Mouse (Mus musculus) midbrain, postnatal 0 days (tissue): Measurements from ENCODE around the gene Gpr108. TPM values are rescaled to one million over a fixed set of nuclear protein-coding genes. Genes with fewer than 3 reads are reported as not detected.
A peak's percentile ranks its signal among the peaks of the same experiment; 100 is the strongest.

ENCODE experiments used
- ATAC-seq: fragments of 200-750 bp; cut with Nextera tagmentation; 2 replicates; pipeline ENCODE4 v1.8.0; 2017; ENCODE audit warnings: moderate number of reproducible peaks, mild to moderate bottlenecking, moderate TSS enrichment, moderate library complexity; ENCODE audit not compliant: low FRiP score
- DNase-seq: peaks from one replicate; pipeline ENCODE4 v3.0.0-alpha.2; 2015; ENCODE audit warnings: low spot score
- H3K27ac ChIP-seq: fragments of 300-500 bp; sonication (generic); 2 replicates; pipeline ENCODE4 v1.5.1; 2014; ENCODE audit warnings: low read depth, mild to moderate bottlenecking, low read length, mixed read lengths
- H3K27me3 ChIP-seq: fragments of 300-500 bp; sonication (generic); 2 replicates; pipeline ENCODE4 v1.6.1; 2014; ENCODE audit warnings: low read length, control low read depth, mixed read lengths; ENCODE audit not compliant: insufficient read depth
- H3K36me3 ChIP-seq: fragments of 300-500 bp; sonication (generic); 2 replicates; pipeline ENCODE4 v1.6.1; 2014; ENCODE audit warnings: low read length, control low read depth, mixed read lengths; ENCODE audit not compliant: insufficient read depth
- H3K4me1 ChIP-seq: fragments of 300-500 bp; sonication (generic); 2 replicates; pipeline ENCODE4 v1.6.1; 2014; ENCODE audit warnings: mild to moderate bottlenecking, control low read depth, antibody characterized with exemption, low read length, mixed read lengths; ENCODE audit not compliant: insufficient read depth
- H3K4me2 ChIP-seq: fragments of 300-500 bp; sonication (generic); 2 replicates; pipeline ENCODE4 v1.6.1; 2014; ENCODE audit warnings: low read depth, mild to moderate bottlenecking, low read length, mixed read lengths; ENCODE audit not compliant: poor library complexity, severe bottlenecking
- H3K4me3 ChIP-seq: fragments of 300-500 bp; sonication (generic); 2 replicates; pipeline ENCODE4 v1.5.1; 2014; ENCODE audit warnings: low read depth, mild to moderate bottlenecking, low read length, moderate library complexity
- H3K9ac ChIP-seq: fragments of 300-500 bp; sonication (generic); replicated peaks from 2 replicates; pipeline ENCODE4 v1.6.1; 2014; ENCODE audit warnings: mild to moderate bottlenecking, low read length, moderate library complexity, mixed read lengths; ENCODE audit not compliant: poor library complexity, severe bottlenecking
- H3K9me3 ChIP-seq: fragments of 300-500 bp; sonication (generic); 2 replicates; pipeline ENCODE4 v1.6.1; 2016; ENCODE audit warnings: low read length, control low read depth
- CTCF ChIP-seq: IDR thresholded peaks from 2 replicates; pipeline ENCODE4 v1.5.1; 2016; ENCODE audit warnings: antibody characterized with exemption, mild to moderate bottlenecking
- WGBS: fragments of 180-500 bp; shearing (Covaris S2); extraction: QIAGEN DNeasy Blood & Tissue Kit; methylation state at CpG from one replicate; pipeline ENCODE4 v1.1.7; 2014; 5-methylcytosine and 5-hydroxymethylcytosine counted together
- polyA plus RNA-seq: library from polyadenylated mRNA; unstranded; fragments of >200 nt; fragmentation: Nextera tagmentation; extraction: Ambion mirVana; gene quantifications from 2 replicates; pipeline ENCODE4 v1.2.1, GENCODE M21; 2015
- total RNA-seq: library from RNA; depleted of rRNA; stranded (reverse); fragments of >200 nt; gene quantifications from 2 replicates; pipeline ENCODE4 v1.2.3, GENCODE M21; 2014

Gene Gpr108
- total and polyA plus RNA-seq, 2 experiments from 2014 or later, result 19.2 to 23.1 TPM

GRCm38 (mm10) chr17:57275997-57276351 is 27.7 kb upstream of the Gpr108 start:
- H3K27me3 ChIP-seq, result 0 out of 2 replicates have a peak, but pooled peaks cover 7% of the 10 kb centered on the region
- peak overlapping the region; percentile 80 for H3K4me2 ChIP-seq
- H3K4me3 ChIP-seq, result peak overlapping the region; percentile 52
- H3K36me3 ChIP-seq, result no peaks in the 10 kb centered on the region
- ATAC-seq (peak; percentile 45; the same call in 1 of the 2 replicates), DNase-seq (peak; percentile 5)
- H3K9me3 ChIP-seq, result no peaks in the 10 kb centered on the region
- 0 out of 2 replicates have a peak, but pooled peaks cover 2% of the 10 kb centered on the region for H3K4me1 ChIP-seq
- peak overlapping the region; percentile 52; the same call in 1 of the 2 replicates for H3K9ac ChIP-seq
- 3% methylated on average over 13 of the region's 13 CpGs for WGBS
- no peak overlapping the region for H3K27ac ChIP-seq
- no peak for TF ChIP-seq CTCF

DNA sequence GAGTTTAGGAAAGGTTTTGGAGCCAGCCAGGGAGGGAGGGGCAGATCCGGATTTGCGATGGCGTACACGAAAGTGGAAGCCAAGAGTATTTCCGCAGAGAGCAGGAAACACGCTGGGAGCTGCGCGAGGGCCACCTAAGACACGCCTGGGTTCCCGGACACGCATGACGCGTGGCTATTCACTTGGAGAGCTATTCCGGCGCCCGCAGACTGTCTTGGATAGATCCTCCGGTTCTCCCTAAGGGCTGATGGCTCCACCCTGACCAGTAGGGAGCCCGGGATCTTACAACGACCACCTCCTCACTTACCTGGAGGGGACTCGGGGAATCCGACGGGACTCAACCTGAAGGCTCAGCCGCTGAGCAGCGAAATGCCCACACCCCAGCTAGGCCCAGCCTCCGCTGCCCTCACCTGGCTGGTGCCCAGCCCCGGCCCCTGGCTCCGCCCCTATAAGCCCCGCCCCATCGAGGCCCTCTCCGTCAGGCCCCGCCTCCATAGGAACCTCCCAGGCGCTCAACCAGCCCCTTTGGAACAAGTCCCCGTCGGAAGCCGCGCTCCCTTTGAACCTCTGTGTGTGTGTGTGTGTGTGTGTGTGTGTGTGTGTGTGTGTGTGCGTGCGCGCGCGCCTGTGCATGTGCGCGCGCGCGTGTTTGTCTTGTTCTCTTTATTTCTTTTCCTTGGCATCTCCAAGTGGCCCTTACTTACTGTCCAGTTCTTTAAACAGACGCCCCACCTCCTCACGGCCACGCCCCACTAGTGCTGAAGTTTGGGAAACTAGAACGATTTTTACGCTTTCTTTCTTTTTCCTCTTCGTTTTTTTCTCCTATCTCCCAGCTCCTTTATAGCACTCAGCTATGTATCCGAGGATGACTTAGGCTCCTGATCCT is 27.1 kb upstream of the Gpr108 start:
- H3K4me3 ChIP-seq, result peak overlapping the region; percentile 52
- H3K4me2 ChIP-seq, result peak overlapping the region; percentile 80
- no peaks in the 10 kb centered on the region for H3K9me3 ChIP-seq
- DNase-seq (peak; percentile 59), ATAC-seq (peak; percentile 70)
- H3K4me1 ChIP-seq, result 0 out of 2 replicates have a peak, but pooled peaks cover 2% of the 10 kb centered on the region
- 2% methylated on average over 41 of the region's 53 CpGs for WGBS
- H3K27me3 ChIP-seq, result 0 out of 2 replicates have a peak, but pooled peaks cover 7% of the 10 kb centered on the region
- TF ChIP-seq CTCF, result no peak
- H3K36me3 ChIP-seq, result no peaks in the 10 kb centered on the region
- peak overlapping the region; percentile 52 for H3K9ac ChIP-seq
- H3K27ac ChIP-seq, result no peak overlapping the region

DNA sequence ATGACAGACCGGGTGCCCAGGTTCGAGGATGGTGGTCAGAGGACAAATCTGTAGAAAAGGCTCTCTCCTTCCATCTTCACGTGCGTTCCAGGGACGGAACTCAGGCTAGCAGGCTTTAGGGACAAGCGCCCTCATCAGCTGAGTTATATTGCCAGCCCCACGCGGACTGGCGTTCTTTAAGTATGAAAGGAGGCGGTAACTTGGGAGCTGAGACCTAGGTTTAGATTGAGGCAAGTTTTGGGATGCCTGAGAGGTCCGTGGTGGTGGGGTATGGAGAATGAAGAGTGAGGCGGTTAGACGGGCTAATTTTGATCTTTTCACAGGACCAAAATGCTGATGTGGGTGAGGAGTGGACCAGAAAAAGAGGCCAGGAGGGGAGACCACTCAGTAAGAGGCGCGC is 26.4 kb upstream of the Gpr108 start:
- H3K9ac ChIP-seq, result peak overlapping the region; percentile 52; the same call in 1 of the 2 replicates
- H3K36me3 ChIP-seq, result no peaks in the 10 kb centered on the region
- H3K4me3 ChIP-seq, result peak overlapping the region; percentile 52
- H3K9me3 ChIP-seq, result no peaks in the 10 kb centered on the region
- H3K4me2 ChIP-seq, result peak overlapping the region; percentile 80
- no peak for TF ChIP-seq CTCF
- WGBS, result 6% methylated on average over 15 of the region's 15 CpGs
- H3K27ac ChIP-seq, result no peak overlapping the region
- H3K4me1 ChIP-seq, result 0 out of 2 replicates have a peak, but pooled peaks cover 2% of the 10 kb centered on the region
- no peak for ATAC-seq
- H3K27me3 ChIP-seq, result 0 out of 2 replicates have a peak, but pooled peaks cover 7% of the 10 kb centered on the region
- DNase-seq, result peak; percentile 30

GRCm38 (mm10) chr17:57273846-57274245 is 25.6 kb upstream of the Gpr108 start:
- ATAC-seq, result no peak
- no peak for TF ChIP-seq CTCF

DNA sequence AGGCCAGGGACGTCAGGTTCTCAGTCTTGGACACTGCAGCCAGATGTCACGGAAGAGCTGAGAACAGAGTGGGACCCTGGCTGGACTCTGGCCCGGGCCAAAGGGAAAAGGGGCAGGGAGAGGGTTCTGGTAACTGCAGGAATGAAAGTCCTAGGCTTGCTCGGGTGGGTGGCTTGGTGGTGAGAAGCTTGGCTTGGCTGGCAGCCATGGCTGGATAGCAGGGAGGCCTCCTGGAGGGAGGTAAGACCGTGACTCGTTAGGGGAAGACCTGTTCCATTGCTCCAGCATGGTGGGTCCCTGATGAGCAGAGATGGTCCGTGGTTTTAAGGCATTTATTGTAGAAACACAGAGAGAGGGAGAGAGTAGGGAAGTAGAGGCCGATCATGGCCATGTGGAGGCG is 23.1 kb upstream of the Gpr108 start:
- Histone ChIP-seq H3K4me2 (no peak overlapping the region), H3K27ac (no peak overlapping the region), H3K4me1 (0 out of 2 replicates have a peak, but pooled peaks cover 2% of the 10 kb centered on the region), H3K36me3 (no peaks in the 10 kb centered on the region), H3K9ac (no peak overlapping the region), H3K4me3 (no peak overlapping the region), H3K27me3 (0 out of 2 replicates have a peak, but pooled peaks cover 7% of the 10 kb centered on the region), H3K9me3 (no peaks in the 10 kb centered on the region)
- 70% methylated on average over 9 of the region's 9 CpGs for WGBS
- ATAC-seq (no peak), DNase-seq (no peak)
- TF ChIP-seq CTCF, result no peak

More at GRCm38 (mm10) chr17:57273846-57274245, 25.6 kb upstream of the Gpr108 start:
- Histone ChIP-seq H3K27ac (no peak overlapping the region), H3K9me3 (no peaks in the 10 kb centered on the region), H3K9ac (no peak overlapping the region), H3K4me3 (no peak overlapping the region), H3K4me2 (no peak overlapping the region), H3K36me3 (no peaks in the 10 kb centered on the region), H3K4me1 (0 out of 2 replicates have a peak, but pooled peaks cover 2% of the 10 kb centered on the region), H3K27me3 (0 out of 2 replicates have a peak, but pooled peaks cover 7% of the 10 kb centered on the region)
- no peak for DNase-seq
- 29% methylated on average over 7 of the region's 7 CpGs for WGBS
